Mouse (Mus musculus) heart, embryonic 13.5 days (tissue): ENCODE measurements at regions not wholly inside any gene's neighbourhood (a gene's known extent, or its start where the extent isn't known, plus 50 kb on each side); places are given as distances from the start of the nearest gene placed in this dataset.

Experiments
- ATAC-seq: fragments of 200-750 bp; cut with Nextera tagmentation; 2 replicates; pipeline ENCODE4 v1.8.0; 2017; ENCODE audit warnings: moderate TSS enrichment; ENCODE audit not compliant: insufficient number of reproducible peaks, low FRiP score, low TSS enrichment; ENCODE audit errors: extremely low read depth
- H3K27ac ChIP-seq: fragments of 300-500 bp; sonication (generic); replicated peaks from 2 replicates; pipeline ENCODE4 v1.5.1; 2015; ENCODE audit warnings: moderate library complexity, mild to moderate bottlenecking, inconsistent platforms
- H3K27me3 ChIP-seq: fragments of 300-500 bp; sonication (generic); replicated peaks from 2 replicates; pipeline ENCODE4 v1.6.1; 2015; ENCODE audit warnings: mild to moderate bottlenecking, inconsistent platforms
- H3K36me3 ChIP-seq: fragments of 300-500 bp; sonication (generic); 2 replicates; pipeline ENCODE4 v1.6.1; 2015; ENCODE audit warnings: mild to moderate bottlenecking, inconsistent platforms
- H3K4me1 ChIP-seq: fragments of 300-500 bp; sonication (generic); 2 replicates; pipeline ENCODE4 v1.6.1; 2015; ENCODE audit warnings: inconsistent platforms
- H3K4me2 ChIP-seq: fragments of 300-500 bp; sonication (generic); 2 replicates; pipeline ENCODE4 v1.6.1; 2015; ENCODE audit warnings: inconsistent platforms, mild to moderate bottlenecking, moderate library complexity
- H3K4me3 ChIP-seq: fragments of 300-500 bp; sonication (generic); 2 replicates; pipeline ENCODE4 v1.5.1; 2015; ENCODE audit warnings: moderate library complexity, mild to moderate bottlenecking, inconsistent platforms
- H3K9ac ChIP-seq: fragments of 300-500 bp; sonication (generic); 2 replicates; pipeline ENCODE4 v1.6.1; 2015; ENCODE audit warnings: inconsistent platforms, mild to moderate bottlenecking, moderate library complexity
- H3K9me3 ChIP-seq: fragments of 300-500 bp; sonication (generic); 2 replicates; pipeline ENCODE4 v1.6.1; 2016; ENCODE audit warnings: inconsistent platforms
- WGBS: fragments of 180-500 bp; shearing (Covaris S2); methylation state at CpG from one replicate; pipeline ENCODE4 v1.1.7; 2015; ENCODE audit warnings: mixed read lengths; 5-methylcytosine and 5-hydroxymethylcytosine counted together

- Histone ChIP-seq H3K27me3 (no peaks in the 10 kb centered on the region), H3K36me3 (no peaks in the 10 kb centered on the region), H3K4me3 (no peak overlapping the region), H3K27ac (peak overlapping the region; percentile 45), H3K4me1 (peaks cover 13% of the 10 kb centered on the region), H3K9ac (no peak overlapping the region), H3K9me3 (no peaks in the 10 kb centered on the region), H3K4me2 (no peak overlapping the region)
- no peak for ATAC-seq
- 27% methylated on average over 4 of the region's 4 CpGs for WGBS
Measured at GRCm38 (mm10) chr13:90521758-90522245, 383.4 kb downstream of the Atp6ap1l start.

GRCm38 (mm10) chr13:90520992-90521757 is 384.0 kb downstream of the Atp6ap1l start:
- Histone ChIP-seq H3K36me3 (no peaks in the 10 kb centered on the region), H3K4me3 (no peak overlapping the region), H3K9ac (no peak overlapping the region), H3K4me1 (peaks cover 14% of the 10 kb centered on the region), H3K27me3 (no peaks in the 10 kb centered on the region), H3K4me2 (no peak overlapping the region), H3K27ac (peak overlapping the region; percentile 45; the same call in 1 of the 2 replicates), H3K9me3 (no peaks in the 10 kb centered on the region)
- WGBS: 28% methylated on average over 4 of the region's 4 CpGs
- no peak for ATAC-seq

GRCm38 (mm10) chr13:90515773-90516503 is 389.2 kb downstream of the Atp6ap1l start:
- WGBS: 31% methylated on average over 3 of the region's 3 CpGs

GRCm38 (mm10) chr13:90513867-90514266 is 391.3 kb downstream of the Atp6ap1l start:
- ATAC-seq: no peak
- H3K9me3 ChIP-seq: no peaks in the 10 kb centered on the region
- 65% methylated on average over 4 of the region's 4 CpGs for WGBS
- no peak overlapping the region for H3K27ac ChIP-seq
- H3K9ac ChIP-seq: no peak overlapping the region
- peaks cover 15% of the 10 kb centered on the region for H3K4me1 ChIP-seq
- no peak overlapping the region for H3K4me3 ChIP-seq
- no peaks in the 10 kb centered on the region for H3K36me3 ChIP-seq
- H3K4me2 ChIP-seq: no peak overlapping the region
- H3K27me3 ChIP-seq: no peaks in the 10 kb centered on the region

More at GRCm38 (mm10) chr13:90515773-90516503, 389.2 kb downstream of the Atp6ap1l start:
- no peaks in the 10 kb centered on the region for H3K27me3 ChIP-seq
- no peak overlapping the region for H3K4me3 ChIP-seq
- peak overlapping the region; percentile 12; the same call in 1 of the 2 replicates for H3K4me2 ChIP-seq
- H3K4me1 ChIP-seq: peaks cover 16% of the 10 kb centered on the region
- no peaks in the 10 kb centered on the region for H3K9me3 ChIP-seq
- H3K27ac ChIP-seq: peak overlapping the region; percentile 82
- no peaks in the 10 kb centered on the region for H3K36me3 ChIP-seq
- peak; percentile 83 for ATAC-seq
- no peak overlapping the region for H3K9ac ChIP-seq

- H3K4me1 ChIP-seq: peaks cover 15% of the 10 kb centered on the region
- H3K9ac ChIP-seq: no peak overlapping the region
- H3K9me3 ChIP-seq: no peaks in the 10 kb centered on the region
- WGBS: 78% methylated on average over 2 of the region's 2 CpGs
- H3K27me3 ChIP-seq: no peaks in the 10 kb centered on the region
- no peaks in the 10 kb centered on the region for H3K36me3 ChIP-seq
- H3K27ac ChIP-seq: no peak overlapping the region
- no peak for ATAC-seq
- no peak overlapping the region for H3K4me2 ChIP-seq
- no peak overlapping the region for H3K4me3 ChIP-seq
Measured at GRCm38 (mm10) chr13:90512786-90513401, 392.3 kb downstream of the Atp6ap1l start.

GRCm38 (mm10) chr13:90510479-90510878 is 394.7 kb downstream of the Atp6ap1l start:
- Histone ChIP-seq H3K27me3 (no peaks in the 10 kb centered on the region), H3K4me1 (peaks cover 7% of the 10 kb centered on the region), H3K9me3 (no peaks in the 10 kb centered on the region), H3K4me2 (no peak overlapping the region), H3K9ac (no peak overlapping the region), H3K36me3 (no peaks in the 10 kb centered on the region), H3K4me3 (no peak overlapping the region), H3K27ac (no peak overlapping the region)
- no peak for ATAC-seq
- 81% methylated on average over 6 of the region's 6 CpGs for WGBS

GRCm38 (mm10) chr13:90503188-90503587 is 402.0 kb downstream of the Atp6ap1l start:
- Histone ChIP-seq H3K9me3 (no peaks in the 10 kb centered on the region), H3K4me3 (no peak overlapping the region), H3K4me2 (no peak overlapping the region), H3K27ac (no peak overlapping the region), H3K4me1 (peaks cover 3% of the 10 kb centered on the region; the same call in 1 of the 2 replicates), H3K36me3 (no peaks in the 10 kb centered on the region), H3K27me3 (no peaks in the 10 kb centered on the region), H3K9ac (no peak overlapping the region)
- ATAC-seq: no peak
- WGBS: 67% methylated on average over 2 of the region's 2 CpGs

GRCm38 (mm10) chr13:90502141-90502540 is 403.0 kb downstream of the Atp6ap1l start:
- no peak overlapping the region for H3K4me3 ChIP-seq
- no peak overlapping the region for H3K4me2 ChIP-seq
- H3K9ac ChIP-seq: no peak overlapping the region
- no peak for ATAC-seq
- H3K27ac ChIP-seq: no peak overlapping the region
- no peaks in the 10 kb centered on the region for H3K36me3 ChIP-seq
- H3K27me3 ChIP-seq: no peaks in the 10 kb centered on the region
- H3K4me1 ChIP-seq: peaks cover 3% of the 10 kb centered on the region; the same call in 1 of the 2 replicates
- no peaks in the 10 kb centered on the region for H3K9me3 ChIP-seq
- 79% methylated on average over 1 of the region's 1 CpGs for WGBS

GRCm38 (mm10) chr13:90498978-90499377 is 406.2 kb downstream of the Atp6ap1l start:
- H3K4me2 ChIP-seq: no peak overlapping the region
- H3K4me3 ChIP-seq: no peak overlapping the region
- H3K27ac ChIP-seq: no peak overlapping the region
- H3K4me1 ChIP-seq: no peaks in the 10 kb centered on the region
- ATAC-seq: no peak
- H3K36me3 ChIP-seq: no peaks in the 10 kb centered on the region
- H3K27me3 ChIP-seq: no peaks in the 10 kb centered on the region
- H3K9me3 ChIP-seq: no peaks in the 10 kb centered on the region
- 81% methylated on average over 3 of the region's 3 CpGs for WGBS
- H3K9ac ChIP-seq: no peak overlapping the region

GRCm38 (mm10) chr13:90497573-90497972 is 407.6 kb downstream of the Atp6ap1l start:
- no peak for ATAC-seq

GRCm38 (mm10) chr13:90493696-90494095 is 404.3 kb upstream of the Xrcc4 start:
- peaks cover 17% of the 10 kb centered on the region for H3K4me1 ChIP-seq
- H3K9ac ChIP-seq: no peak overlapping the region

More at GRCm38 (mm10) chr13:90497573-90497972, 407.6 kb downstream of the Atp6ap1l start:
- no peak overlapping the region for H3K9ac ChIP-seq
- H3K4me3 ChIP-seq: no peak overlapping the region
- no peaks in the 10 kb centered on the region for H3K27me3 ChIP-seq
- H3K27ac ChIP-seq: no peak overlapping the region
- no peaks in the 10 kb centered on the region for H3K4me1 ChIP-seq
- WGBS: 50% methylated on average over 2 of the region's 2 CpGs
- H3K36me3 ChIP-seq: no peaks in the 10 kb centered on the region
- H3K9me3 ChIP-seq: no peaks in the 10 kb centered on the region
- no peak overlapping the region for H3K4me2 ChIP-seq

More at GRCm38 (mm10) chr13:90493696-90494095, 404.3 kb upstream of the Xrcc4 start:
- Histone ChIP-seq H3K4me2 (no peak overlapping the region), H3K9me3 (no peaks in the 10 kb centered on the region), H3K36me3 (no peaks in the 10 kb centered on the region), H3K4me3 (no peak overlapping the region), H3K27me3 (no peaks in the 10 kb centered on the region), H3K27ac (no peak overlapping the region)
- 70% methylated on average over 1 of the region's 1 CpGs for WGBS
- no peak for ATAC-seq
